Mouse (Mus musculus): ENCODE results near the gene Cryzl1. TPM values are rescaled to one million over a fixed set of nuclear protein-coding genes. Genes with fewer than 3 reads are reported as not detected.

The Cryzl1 gene
- polyA plus RNA-seq, 1 experiment = not detected

DNA sequence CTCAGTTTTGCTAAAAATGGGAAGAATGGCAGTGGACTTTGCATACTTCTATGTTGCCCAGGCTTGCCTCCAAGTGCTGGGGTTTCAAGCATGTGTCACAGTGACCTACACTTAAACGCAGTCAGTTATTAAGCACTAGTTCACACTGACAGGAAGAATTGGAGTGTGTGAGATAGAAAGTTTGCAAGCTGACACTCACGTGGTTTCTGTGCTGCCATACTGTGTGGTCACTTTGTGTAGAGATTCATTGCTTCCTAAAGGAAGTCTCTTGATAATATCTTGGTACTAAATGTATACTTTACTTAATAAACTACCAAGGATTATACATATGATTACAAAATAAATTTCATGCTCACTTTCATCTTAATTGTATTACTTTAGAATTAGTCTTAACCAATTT, 4.0 kb upstream of the Cryzl1 start:
- Histone ChIP-seq H3K4me3 (ENCODE audit: insufficient read depth, low read depth, low read length) (no peak overlapping the region), H3K27ac (ENCODE audit: insufficient read depth, low read depth, low read length) (no peak overlapping the region), H3K4me1 (ENCODE audit: control insufficient read depth, insufficient read depth, low read length) (peaks cover 13% of the 10 kb centered on the region)
- TF ChIP-seq CTCF (IDR thresholded peaks at IDR 0.05; ENCODE audit: insufficient read depth, low read depth, low read length) (no peak), POLR2A (IDR thresholded peaks at IDR 0.05; ENCODE audit: insufficient read depth, low read depth, low read length) (no peak)
- 72% methylated on average over 2 of the region's 2 CpGs for WGBS

DNA sequence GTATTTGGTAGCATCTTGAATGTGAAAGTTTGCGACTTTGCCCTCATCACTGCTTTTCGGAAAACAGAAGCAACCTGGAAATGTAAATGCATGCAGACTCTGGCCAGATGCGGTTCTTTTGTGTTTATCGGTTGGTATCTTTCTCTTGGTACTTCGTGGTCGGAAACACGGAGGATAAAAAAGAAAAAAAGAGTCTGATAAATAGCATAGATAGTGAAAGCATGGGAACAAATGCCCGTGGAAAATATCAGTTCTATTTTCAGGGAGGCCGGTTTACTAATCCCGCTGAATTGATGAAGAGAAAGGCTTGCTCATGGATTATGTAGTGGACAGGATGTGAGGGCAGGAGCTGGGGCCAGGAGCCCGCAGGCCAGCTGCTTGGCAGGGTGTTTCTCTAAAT, 1.7 kb upstream of the Cryzl1 start:
- TF ChIP-seq POLR2A (IDR thresholded peaks at IDR 0.05; ENCODE audit: insufficient read depth, low read depth, low read length) (no peak), CTCF (IDR thresholded peaks at IDR 0.05; ENCODE audit: insufficient read depth, low read depth, low read length) (no peak)
- Histone ChIP-seq H3K27ac (ENCODE audit: insufficient read depth, low read depth, low read length) (no peak overlapping the region), H3K4me3 (ENCODE audit: insufficient read depth, low read depth, low read length) (peak overlapping the region; percentile 97), H3K4me1 (ENCODE audit: control insufficient read depth, insufficient read depth, low read length) (peaks cover 10% of the 10 kb centered on the region)
- WGBS = 2% methylated on average over 11 of the region's 11 CpGs

DNA sequence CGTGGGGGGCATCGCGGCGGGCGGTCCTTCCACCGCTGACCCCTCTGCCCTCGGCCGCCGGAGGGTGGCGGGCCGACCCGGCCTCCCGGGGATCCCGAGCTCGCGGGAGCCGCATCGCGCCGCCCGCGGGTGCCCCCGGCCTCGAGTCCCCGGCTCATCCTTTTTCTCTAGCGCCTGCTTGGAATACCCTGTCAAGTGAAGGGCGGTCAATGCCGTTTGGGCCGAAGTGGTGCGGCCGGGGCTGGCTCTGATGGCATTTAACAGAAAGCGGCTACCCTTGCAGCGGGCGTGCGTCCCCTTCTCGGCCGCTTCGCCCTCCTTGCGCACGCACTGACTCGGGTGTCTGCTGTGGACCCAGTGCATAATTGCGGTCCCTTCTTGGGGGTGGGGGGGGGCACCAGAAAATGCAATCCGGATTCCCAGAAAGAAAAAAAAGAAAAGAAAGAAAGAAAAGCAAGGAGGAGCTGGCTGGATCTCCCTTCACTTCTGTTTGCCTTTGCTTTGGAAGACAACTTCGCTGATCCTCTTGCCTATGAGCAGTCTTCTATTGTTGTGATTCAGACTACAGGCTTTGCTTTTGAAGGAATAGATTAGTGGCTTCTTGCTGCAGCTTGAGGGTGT, 1.2 kb upstream of the Cryzl1 start:
- under 1% methylated on average over 44 of the region's 44 CpGs for WGBS
- Histone ChIP-seq H3K27ac (ENCODE audit: insufficient read depth, low read depth, low read length) (peak overlapping the region; percentile 66), H3K4me1 (ENCODE audit: control insufficient read depth, insufficient read depth, low read length) (peaks cover 10% of the 10 kb centered on the region), H3K4me3 (ENCODE audit: insufficient read depth, low read depth, low read length) (peak overlapping the region; percentile 97)
- no peak for TF ChIP-seq CTCF (IDR thresholded peaks at IDR 0.05; ENCODE audit: insufficient read depth, low read depth, low read length)
- TF ChIP-seq POLR2A (IDR thresholded peaks at IDR 0.05; ENCODE audit: insufficient read depth, low read depth, low read length) = no peak

DNA sequence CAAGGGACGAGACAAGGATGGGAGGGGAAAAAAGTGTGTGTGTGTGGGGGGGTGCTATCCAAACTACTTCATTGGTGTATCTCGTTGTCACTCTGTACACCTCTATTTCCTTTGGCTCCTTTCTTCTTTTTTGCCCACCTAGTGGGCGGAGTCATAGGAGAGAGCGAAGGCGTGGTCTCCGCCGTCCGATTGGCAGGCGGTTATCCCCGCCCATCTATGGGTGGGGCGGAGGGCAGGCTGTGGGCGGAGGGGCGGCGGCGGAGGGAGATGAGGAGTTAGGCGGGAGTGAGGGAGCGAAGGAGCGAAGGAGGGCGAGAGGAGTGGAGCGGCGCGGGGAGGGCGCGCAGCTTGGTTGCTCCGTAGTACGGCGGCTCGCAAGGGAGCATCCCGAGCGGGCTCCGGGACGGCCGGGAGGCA, 299 bp upstream of the Cryzl1 start, which contains the start of gene Itsn1:
Gene Itsn1 (plus strand): TSS at position 216 of the 417 bp plus-strand sequence.
- peak within 1 kb of the TSS; percentile 89 for H3K27ac ChIP-seq (ENCODE audit: insufficient read depth, low read depth, low read length)
- H3K4me1 ChIP-seq (ENCODE audit: control insufficient read depth, insufficient read depth, low read length) = peaks cover 7% of the 10 kb centered on the region
- WGBS = 0% methylated on average over 31 of the region's 33 CpGs
- H3K4me3 ChIP-seq (ENCODE audit: insufficient read depth, low read depth, low read length) = peak within 1 kb of the TSS; percentile 97
- TF ChIP-seq CTCF (IDR thresholded peaks at IDR 0.05; ENCODE audit: insufficient read depth, low read depth, low read length) (no peak), POLR2A (IDR thresholded peaks at IDR 0.05; ENCODE audit: insufficient read depth, low read depth, low read length) (peak; percentile 72)

DNA sequence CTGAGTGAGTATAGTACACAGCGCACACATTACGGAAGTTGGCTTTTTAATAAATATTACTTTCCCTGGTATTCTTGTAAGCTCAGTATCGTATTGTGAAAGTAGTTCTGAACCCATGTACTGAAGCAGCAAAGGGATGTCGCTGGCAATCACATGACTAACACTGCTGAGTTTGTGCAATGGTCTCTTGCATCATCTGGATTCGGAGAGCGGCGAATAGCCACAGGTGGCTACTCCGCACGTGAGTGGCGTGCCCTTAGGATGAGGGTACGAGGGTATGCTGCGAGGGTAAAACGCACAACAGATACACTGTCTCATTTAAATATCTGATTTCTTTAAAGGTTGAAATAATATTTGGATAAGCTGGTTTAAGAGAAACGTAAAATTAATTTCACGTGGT, 1.3 kb downstream of the Cryzl1 start:
- H3K4me1 ChIP-seq (ENCODE audit: control insufficient read depth, insufficient read depth, low read length) = peaks cover 9% of the 10 kb centered on the region
- H3K27ac ChIP-seq (ENCODE audit: insufficient read depth, low read depth, low read length) = no peak overlapping the region
- 73% methylated on average over 15 of the region's 15 CpGs for WGBS
- no peak for TF ChIP-seq POLR2A (IDR thresholded peaks at IDR 0.05; ENCODE audit: insufficient read depth, low read depth, low read length)
- TF ChIP-seq CTCF (IDR thresholded peaks at IDR 0.05; ENCODE audit: insufficient read depth, low read depth, low read length) = no peak
- 0 out of 2 replicates have a peak overlapping the region, but pooled peaks have one; percentile 17 for H3K4me3 ChIP-seq (ENCODE audit: insufficient read depth, low read depth, low read length)

DNA sequence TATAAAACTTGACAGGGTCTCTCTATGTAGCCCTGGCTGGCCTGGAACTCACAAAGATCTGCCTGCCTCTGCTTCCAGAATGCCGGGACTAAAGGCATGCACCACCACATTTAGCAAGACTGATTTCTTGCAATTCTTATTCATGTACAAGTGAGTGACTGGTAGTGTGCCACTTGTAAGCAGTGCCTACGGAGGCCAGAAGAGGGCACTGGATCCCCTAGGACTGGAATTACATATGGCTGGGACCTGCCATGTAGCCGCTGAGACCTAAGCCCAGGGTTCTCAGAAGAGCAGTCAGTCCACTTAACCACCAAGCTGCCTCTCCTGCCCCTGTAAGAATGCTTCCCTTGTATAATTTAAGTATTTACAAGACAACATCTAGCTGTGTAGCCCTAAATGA, 4.5 kb downstream of the Cryzl1 start:
- Histone ChIP-seq H3K4me3 (ENCODE audit: insufficient read depth, low read depth, low read length) (no peak overlapping the region), H3K27ac (ENCODE audit: insufficient read depth, low read depth, low read length) (no peak overlapping the region), H3K4me1 (ENCODE audit: control insufficient read depth, insufficient read depth, low read length) (peaks cover 10% of the 10 kb centered on the region)
- no peak for TF ChIP-seq POLR2A (IDR thresholded peaks at IDR 0.05; ENCODE audit: insufficient read depth, low read depth, low read length)
- TF ChIP-seq CTCF (IDR thresholded peaks at IDR 0.05; ENCODE audit: insufficient read depth, low read depth, low read length) = 0 out of 2 replicates have a peak, but pooled peaks have one; percentile 16
- 35% methylated on average over 3 of the region's 3 CpGs for WGBS

DNA sequence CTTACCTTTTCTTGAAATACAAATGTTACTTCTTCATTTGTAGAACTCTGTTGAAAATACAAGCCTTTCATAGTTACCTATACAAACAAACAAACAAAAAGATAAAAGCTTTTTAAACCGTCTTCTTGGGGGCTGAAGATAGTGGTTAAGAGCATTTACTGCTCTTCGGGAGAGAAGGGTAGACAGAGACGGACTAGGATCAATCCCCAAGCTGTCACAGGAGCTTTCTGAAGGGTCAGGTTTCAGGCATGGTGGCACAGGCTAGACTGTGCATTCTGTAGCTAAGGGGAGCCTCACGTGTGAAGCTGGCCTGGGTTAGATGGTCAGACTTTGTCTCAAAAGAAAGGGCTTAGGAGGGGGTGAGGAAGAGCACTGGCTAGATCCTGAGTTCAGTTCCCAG, 11.4 kb downstream of the Cryzl1 start:
- no peak overlapping the region for H3K27ac ChIP-seq (ENCODE audit: insufficient read depth, low read depth, low read length)
- 92% methylated on average over 4 of the region's 4 CpGs for WGBS
- no peak overlapping the region for H3K4me3 ChIP-seq (ENCODE audit: insufficient read depth, low read depth, low read length)
- H3K4me1 ChIP-seq (ENCODE audit: control insufficient read depth, insufficient read depth, low read length) = peaks cover 1% of the 10 kb centered on the region
- TF ChIP-seq POLR2A (IDR thresholded peaks at IDR 0.05; ENCODE audit: insufficient read depth, low read depth, low read length) = no peak
- TF ChIP-seq CTCF (IDR thresholded peaks at IDR 0.05; ENCODE audit: insufficient read depth, low read depth, low read length) = no peak

DNA sequence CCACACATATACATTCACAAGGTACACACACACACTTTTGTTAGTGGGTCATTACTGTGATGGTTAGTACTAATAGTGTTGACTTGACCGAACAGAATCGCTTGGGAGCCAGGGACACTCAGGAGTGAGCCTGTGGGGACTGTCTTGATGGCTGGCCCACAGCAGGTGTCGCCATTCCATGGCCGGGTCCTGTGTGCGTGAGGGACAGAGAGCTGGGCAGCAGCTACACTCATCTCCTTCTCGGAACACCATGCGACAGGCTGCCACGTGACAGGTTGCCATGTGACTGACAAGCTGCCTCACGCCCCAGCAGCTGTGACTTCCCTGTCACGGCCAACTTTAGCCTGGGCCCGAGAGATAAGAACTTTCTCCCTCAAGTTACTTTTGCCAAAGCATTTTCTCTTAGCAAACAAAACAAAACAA, 11.8 kb downstream of the Cryzl1 start:
- WGBS = 81% methylated on average over 11 of the region's 11 CpGs
- Histone ChIP-seq H3K27ac (ENCODE audit: insufficient read depth, low read depth, low read length) (no peak overlapping the region), H3K4me1 (ENCODE audit: control insufficient read depth, insufficient read depth, low read length) (no peaks in the 10 kb centered on the region; the same call in 1 of the 2 replicates), H3K4me3 (ENCODE audit: insufficient read depth, low read depth, low read length) (no peak overlapping the region)
- TF ChIP-seq POLR2A (IDR thresholded peaks at IDR 0.05; ENCODE audit: insufficient read depth, low read depth, low read length) (no peak), CTCF (IDR thresholded peaks at IDR 0.05; ENCODE audit: insufficient read depth, low read depth, low read length) (no peak)

DNA sequence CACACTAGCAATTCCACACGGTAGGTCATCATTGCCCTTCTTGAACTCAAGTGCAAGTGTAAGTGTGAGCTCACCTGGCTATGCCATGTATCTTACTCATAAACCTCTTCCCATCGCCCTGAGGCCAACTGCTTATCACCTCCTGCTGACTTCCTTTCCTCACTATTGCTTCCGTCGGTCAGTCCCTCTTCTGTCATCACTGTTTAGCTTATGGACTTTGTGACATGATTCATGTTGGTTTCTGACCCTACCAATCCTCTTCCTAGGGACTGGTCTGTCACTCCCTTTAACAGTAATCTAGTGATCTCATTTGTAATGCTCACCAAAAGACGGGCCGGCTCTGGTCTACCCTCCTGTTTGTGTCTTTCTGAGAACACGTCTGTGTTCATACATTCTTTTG, 18.5 kb downstream of the Cryzl1 start:
- Histone ChIP-seq H3K4me1 (ENCODE audit: control insufficient read depth, insufficient read depth, low read length) (no peaks in the 10 kb centered on the region), H3K4me3 (ENCODE audit: insufficient read depth, low read depth, low read length) (no peak overlapping the region), H3K27ac (ENCODE audit: insufficient read depth, low read depth, low read length) (no peak overlapping the region)
- TF ChIP-seq POLR2A (IDR thresholded peaks at IDR 0.05; ENCODE audit: insufficient read depth, low read depth, low read length) (no peak), CTCF (IDR thresholded peaks at IDR 0.05; ENCODE audit: insufficient read depth, low read depth, low read length) (no peak)
- WGBS = 97% methylated on average over 7 of the region's 7 CpGs
